Mouse (Mus musculus): ENCODE measurements around the gene Efcab14.

DNA sequence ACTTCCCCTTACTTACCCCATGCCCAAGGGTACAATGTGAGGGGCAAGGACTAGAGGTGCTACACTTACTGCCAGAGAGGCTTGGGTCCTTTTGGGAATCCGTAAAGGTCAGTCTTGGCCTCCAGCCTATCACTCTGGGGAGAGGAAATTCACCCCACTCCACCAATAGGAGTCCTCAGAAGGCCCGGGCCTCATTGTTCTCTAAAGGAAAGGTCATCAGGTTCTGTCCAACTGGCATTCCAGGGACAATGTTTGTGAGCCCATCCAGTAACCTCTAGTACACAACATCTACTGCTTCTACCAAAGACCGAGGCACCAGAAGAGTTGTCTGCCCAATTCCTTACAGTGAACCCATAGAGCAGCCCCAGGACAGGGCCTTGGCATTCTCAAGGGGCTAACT, 43.4 kb downstream of the Efcab14 start, which contains the start of gene Tex38:
- TF ChIP-seq CTCF (IDR thresholded peaks at IDR 0.05; ENCODE audit: low read depth, low read length) (no peak), POLR2A (IDR thresholded peaks at IDR 0.05; ENCODE audit: borderline replicate concordance, low read depth, low read length) (no peak)
